Comparison of ENCODE assay signal across 8 mouse cellular contexts in the genomic region with DNA sequence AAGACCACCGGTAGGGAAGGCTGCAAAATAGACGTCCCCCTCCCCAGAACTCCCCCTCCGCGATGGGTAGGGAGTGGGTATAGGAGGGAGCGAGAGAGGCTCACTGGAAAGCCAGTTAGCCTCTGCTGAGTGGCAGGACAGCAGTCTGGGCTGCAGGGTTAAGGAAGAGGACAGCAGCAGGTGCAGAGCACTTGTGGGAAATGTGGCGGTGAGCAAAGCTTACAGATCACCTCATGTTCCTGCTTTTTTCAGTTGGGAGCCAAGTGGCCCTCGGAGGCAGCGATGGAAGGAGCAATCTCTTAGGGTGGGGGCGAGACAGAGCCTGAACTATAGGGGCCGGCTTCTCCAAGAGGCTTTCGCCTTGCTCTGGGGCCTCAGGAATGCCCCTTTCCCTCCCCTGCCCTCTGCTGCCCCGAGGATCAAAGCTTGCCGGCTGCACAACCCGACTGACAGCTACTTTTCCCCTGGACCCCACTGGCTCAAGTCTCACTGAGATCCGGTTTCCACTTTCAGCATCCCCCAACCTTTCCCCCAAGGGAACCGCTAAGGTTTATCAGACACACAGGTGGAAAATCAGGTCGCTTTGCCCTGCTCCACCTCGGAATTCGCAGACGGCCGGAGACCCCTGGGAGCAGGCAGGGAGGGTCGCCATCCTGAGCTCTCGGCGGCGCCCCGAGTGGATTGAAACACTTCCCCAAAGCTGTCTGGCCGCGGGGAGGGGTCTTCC. TPM values are rescaled to one million over a fixed set of nuclear protein-coding genes. Genes with fewer than 3 reads are reported as not detected.
DNase-seq lines count a peak whose midpoint lies in the region; ATAC-seq and TF ChIP-seq lines count a peak whose summit lies in the region.

No protein-coding gene starts in this region.

- no peak for TF ChIP-seq POLR2A in cerebellum, adult 2 months (IDR thresholded peaks at IDR 0.05; ENCODE audit: borderline replicate concordance, insufficient read depth, low read length)

- no peak for DNase-seq in cerebellum, adult 2 months
- no peak for DNase-seq in cerebellum, adult 8-10 months
- peak; percentile 25 for DNase-seq in right cerebral cortex, postnatal 4 days
- no peak for DNase-seq in right cerebral cortex, postnatal 25 days
- no peak for DNase-seq in midbrain, postnatal 0 days (ENCODE audit: low spot score)
- DNase-seq in left cerebral cortex, postnatal 36 days (ENCODE audit: low spot score in 2 of 2) = no peak

- no peaks in the 10 kb centered on the region for H3K27me3 ChIP-seq in cerebellum, adult 2 months (ENCODE audit: control insufficient read depth, insufficient read depth, low read length)
- no peaks in the 10 kb centered on the region for H3K27me3 ChIP-seq in intestine, embryonic 15.5 days (replicated peaks)
- H3K27me3 ChIP-seq in midbrain, postnatal 0 days (ENCODE audit: insufficient read depth, low read length) = no peaks in the 10 kb centered on the region; the same call in 1 of the 2 replicates

- H3K27ac ChIP-seq in cerebellum, adult 2 months (ENCODE audit: insufficient read depth, low read length) = no peak overlapping the region
- peak overlapping the region; percentile 82 for H3K27ac ChIP-seq in intestine, embryonic 15.5 days
- H3K27ac ChIP-seq in midbrain, postnatal 0 days (ENCODE audit: low read depth, low read length) = no peak overlapping the region

- intact Hi-C loops in left cerebral cortex, postnatal 36 days (cut with DNase I) = loop anchor here (2.0 to 5.0 kb wide), 4 partner anchors 51 to 183 kb away; a partner anchor contains a TSS

- H3K9me3 ChIP-seq in intestine, embryonic 15.5 days = no peaks in the 10 kb centered on the region
- H3K9me3 ChIP-seq in midbrain, postnatal 0 days (ENCODE audit: low read length) = no peaks in the 10 kb centered on the region

- H3K4me3 ChIP-seq in cerebellum, adult 2 months (replicated peaks; ENCODE audit: insufficient read depth, low read depth, low read length) = peak overlapping the region; percentile 73
- peak overlapping the region; percentile 58 for H3K4me3 ChIP-seq in intestine, embryonic 15.5 days (replicated peaks)
- peak overlapping the region; percentile 51 for H3K4me3 ChIP-seq in midbrain, postnatal 0 days (ENCODE audit: low read depth, low read length)

- peaks cover 5% of the 10 kb centered on the region; the same call in 1 of the 2 replicates for H3K4me1 ChIP-seq in cerebellum, adult 2 months (ENCODE audit: control insufficient read depth, insufficient read depth, low read length)
- H3K4me1 ChIP-seq in intestine, embryonic 15.5 days (replicated peaks) = peaks cover 23% of the 10 kb centered on the region
- H3K4me1 ChIP-seq in midbrain, postnatal 0 days (ENCODE audit: insufficient read depth, low read length) = peaks cover 19% of the 10 kb centered on the region

- no peak for TF ChIP-seq CTCF in cerebellum, adult 2 months (IDR thresholded peaks at IDR 0.05; ENCODE audit: borderline replicate concordance, insufficient read depth, low read depth, low read length)
- no peak for TF ChIP-seq CTCF in midbrain, postnatal 0 days (IDR thresholded peaks at IDR 0.05)

- no peaks in the 10 kb centered on the region for H3K36me3 ChIP-seq in intestine, embryonic 15.5 days
- no peaks in the 10 kb centered on the region for H3K36me3 ChIP-seq in midbrain, postnatal 0 days (ENCODE audit: insufficient read depth, low read length)

- H3K4me2 ChIP-seq in intestine, embryonic 15.5 days (replicated peaks) = peak overlapping the region; percentile 92
- H3K4me2 ChIP-seq in midbrain, postnatal 0 days (ENCODE audit: low read depth, low read length, poor library complexity, severe bottlenecking) = peak overlapping the region; percentile 93

- 25% methylated on average over 28 of the region's 28 CpGs for WGBS in cerebellum, adult 2 months
- 14% methylated on average over 28 of the region's 28 CpGs for WGBS in intestine, embryonic 15.5 days
- WGBS in midbrain, postnatal 0 days = 10% methylated on average over 27 of the region's 28 CpGs

- ATAC-seq in intestine, embryonic 15.5 days = peak; percentile 27
- ATAC-seq in midbrain, postnatal 0 days (ENCODE audit: low FRiP score) = no peak
- ATAC-seq in monocyte, adult 5-6 weeks (replicated peaks; ENCODE audit: insufficient number of reproducible peaks, low FRiP score, low TSS enrichment, poor library complexity, severe bottlenecking) = no peak

- peak overlapping the region; percentile 55 for H3K9ac ChIP-seq in intestine, embryonic 15.5 days
- peak overlapping the region; percentile 53 for H3K9ac ChIP-seq in midbrain, postnatal 0 days (replicated peaks; ENCODE audit: low read length, poor library complexity, severe bottlenecking)

RNA-seq across cellular contexts. Expression of a gene that starts 27.6 kb away (rescaled TPM):
- 3.6 and 4.7 TPM in 2 replicates for polyA plus RNA-seq in cerebellum, adult 2 months (2012; rRNA removed)
- 18.2 and 19.7 TPM in 2 replicates for polyA plus RNA-seq in intestine, embryonic 15.5 days (2015; fragmentation: Nextera tagmentation; extraction: Ambion mirVana)
- 3.4 and 4.0 TPM in 2 replicates for total RNA-seq in midbrain, postnatal 0 days (2014; rRNA removed)
- 3.0 and 3.1 TPM in 2 replicates for polyA plus RNA-seq in midbrain, postnatal 0 days (2015; fragmentation: Nextera tagmentation; extraction: Ambion mirVana)
- total RNA-seq in monocyte, adult 5-6 weeks (2017) = 2.3 to 4.9 TPM (median 4.6 TPM) in 3 replicates
- total RNA-seq in left cerebral cortex, postnatal 36 days (2021) = 1 to 10 TPM; 2.0 to 4.3 TPM

RNA-seq across cellular contexts. Expression of a gene that starts 33.9 kb away (rescaled TPM):
- polyA plus RNA-seq in cerebellum, adult 2 months (2012; rRNA removed) = 1.1 and 1.5 TPM in 2 replicates
- 2.6 and 4.0 TPM in 2 replicates for polyA plus RNA-seq in intestine, embryonic 15.5 days (2015; fragmentation: Nextera tagmentation; extraction: Ambion mirVana)
- 5.5 and 11.3 TPM in 2 replicates for total RNA-seq in midbrain, postnatal 0 days (2014; rRNA removed)
- polyA plus RNA-seq in midbrain, postnatal 0 days (2015; fragmentation: Nextera tagmentation; extraction: Ambion mirVana) = 8.6 and 8.8 TPM in 2 replicates
- total RNA-seq in monocyte, adult 5-6 weeks (2017) = 0.43 TPM in 1 of 3 replicates, not detected in the others
- total RNA-seq in left cerebral cortex, postnatal 36 days (2021) = 1 to 10 TPM; 3.4 to 6.4 TPM
